Mouse (Mus musculus) activated CD4-positive, CD25-positive, alpha-beta regulatory T cell, adult 4 months (primary cell): ENCODE data around the gene Iqch. TPM values are rescaled to one million over a fixed set of nuclear protein-coding genes. Genes with fewer than 3 reads are reported as not detected.
A peak's percentile ranks its signal among the peaks of the same experiment; 100 is the strongest.

Source experiments
- ATAC-seq: one replicate; pipeline ENCODE4 v1.8.0; 2017
- polyA plus RNA-seq, 2 experiments: library from polyadenylated mRNA; unstranded; fragments of 100-300 nt; shearing (Covaris generic); gene quantifications; one replicate each; pipeline ENCODE4 v1.2.1; 2017

Gene Iqch
- polyA plus RNA-seq, result not detected

- peak; percentile 98 for ATAC-seq
Measured at GRCm38 (mm10) chr9:63602043-63602939, at the start of gene Iqch, which contains the start of gene Aagab. Gene Iqch (minus strand): TSS chr9:63602493. Gene Aagab (plus strand): TSS chr9:63602660.

DNA sequence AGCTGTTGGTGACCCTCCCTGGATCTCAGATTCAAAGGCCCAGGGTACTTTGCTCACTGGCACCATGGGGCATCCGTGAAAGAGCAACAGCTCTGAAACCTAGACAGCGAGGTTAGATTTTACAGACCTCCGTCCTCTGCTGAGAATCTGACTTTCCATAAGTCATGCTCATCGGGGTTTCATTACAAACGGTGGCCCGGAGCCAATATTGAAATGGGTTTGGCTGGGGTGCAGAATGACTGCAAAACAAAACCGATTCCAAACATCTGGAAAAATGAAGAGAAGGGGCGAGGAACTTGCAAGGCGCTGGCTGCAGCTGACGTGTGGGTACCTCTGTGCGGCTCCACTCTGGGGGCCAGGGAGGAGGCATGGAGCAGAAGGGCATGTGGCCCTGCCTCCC, 49.3 kb upstream of the Iqch start:
- ATAC-seq, result no peak

- no peak for ATAC-seq
Measured at GRCm38 (mm10) chr9:63650905-63651304, 48.6 kb upstream of the Iqch start.

- no peak for ATAC-seq
Measured at GRCm38 (mm10) chr9:63649841-63650545, 47.7 kb upstream of the Iqch start.

GRCm38 (mm10) chr9:63648520-63648918, 46.2 kb upstream of the Iqch start:
- no peak for ATAC-seq

GRCm38 (mm10) chr9:63647581-63648519, 45.6 kb upstream of the Iqch start:
- ATAC-seq, result no peak

DNA sequence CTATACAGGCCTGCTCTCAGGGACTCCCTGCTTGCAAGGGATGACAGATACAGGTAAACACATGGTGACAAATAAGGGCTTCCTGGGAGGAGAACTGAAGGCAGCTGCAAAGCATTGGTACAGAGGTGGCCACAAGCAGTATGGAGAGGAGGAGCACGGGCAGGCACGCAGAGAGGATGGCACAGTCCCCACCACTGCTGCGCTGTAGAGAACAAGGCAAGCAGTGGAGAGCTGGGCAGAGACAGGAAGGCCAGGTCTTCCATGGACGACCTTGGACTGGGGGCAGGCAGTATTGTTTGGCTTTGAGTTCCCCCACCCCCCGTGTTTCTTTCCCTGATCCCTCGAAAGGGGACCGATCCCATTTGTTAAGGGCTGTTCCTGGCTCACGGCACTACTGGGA, 42.8 kb upstream of the Iqch start:
- ATAC-seq, result no peak

DNA sequence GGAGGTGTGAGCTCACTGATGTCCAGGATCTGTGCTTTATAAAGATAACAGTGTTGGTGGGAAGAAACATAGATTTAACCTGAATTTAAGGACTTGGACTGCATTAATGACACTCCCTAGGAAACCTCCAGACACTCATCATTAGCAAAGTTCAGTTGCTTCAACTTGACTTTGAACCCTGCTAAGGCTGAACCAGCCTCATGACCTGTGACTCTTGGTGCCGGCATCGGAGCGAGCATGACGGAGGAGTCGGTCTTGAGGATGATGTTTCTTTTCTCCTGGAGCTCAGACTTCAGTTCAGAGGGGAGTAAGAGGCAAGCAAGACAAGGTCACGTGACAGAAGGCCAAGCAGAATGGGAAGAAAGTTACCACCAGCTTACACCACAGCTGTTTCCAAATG, 41.7 kb upstream of the Iqch start:
- no peak for ATAC-seq

DNA sequence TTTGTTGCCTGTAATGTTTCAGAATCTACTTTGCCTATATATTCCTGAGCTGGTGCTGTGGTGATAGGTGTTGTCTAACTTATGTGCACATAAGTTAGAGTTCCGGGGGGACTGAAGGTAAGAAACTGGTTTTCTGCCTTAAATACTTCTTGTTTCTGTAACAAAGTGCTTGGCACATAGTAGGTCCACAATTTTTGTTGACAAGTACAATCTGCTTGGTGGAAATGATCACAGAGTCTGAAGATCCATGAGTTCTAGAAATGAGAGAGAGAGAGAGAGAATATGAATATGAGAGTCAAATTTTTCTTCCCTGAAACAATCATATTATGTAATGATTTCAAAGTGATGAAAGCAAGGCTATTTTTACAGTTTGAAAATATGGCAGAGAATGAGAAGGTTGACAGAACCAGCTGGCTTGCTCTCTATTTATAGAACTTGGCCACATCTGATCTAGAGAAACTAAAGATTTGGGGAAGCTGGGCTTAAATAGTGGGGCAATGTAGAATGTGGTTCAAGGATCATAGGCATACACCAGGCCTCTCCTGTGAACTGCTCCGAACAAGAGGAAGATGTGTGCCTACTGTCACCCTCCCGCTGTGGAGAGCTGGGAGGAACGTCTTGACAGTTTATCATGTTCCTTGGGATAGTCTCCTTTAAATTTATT, 39.8 kb upstream of the Iqch start:
- ATAC-seq, result no peak

GRCm38 (mm10) chr9:63636113-63636512, 33.8 kb upstream of the Iqch start:
- no peak for ATAC-seq

- ATAC-seq, result no peak
Measured at GRCm38 (mm10) chr9:63633334-63633733, 31.0 kb upstream of the Iqch start.

DNA sequence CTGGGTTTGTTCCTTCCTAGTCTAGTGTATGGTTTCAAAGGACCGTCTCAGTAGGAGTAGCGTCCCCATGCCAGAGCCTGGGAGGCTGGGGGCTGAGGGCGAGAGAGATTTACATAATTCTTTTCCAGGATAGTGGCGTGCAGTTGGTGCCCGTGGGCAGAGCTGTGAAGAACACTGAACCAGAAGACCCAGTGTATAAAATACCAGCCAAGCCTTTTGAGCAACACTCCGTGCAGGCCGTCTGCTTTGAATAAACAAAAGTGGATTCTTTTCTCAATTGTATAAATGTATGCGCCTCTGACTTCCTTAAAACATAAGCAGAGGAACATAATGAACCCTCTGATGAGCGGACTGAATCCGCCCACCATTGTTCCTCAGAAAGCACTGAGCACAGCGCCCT, 30.6 kb upstream of the Iqch start:
- no peak for ATAC-seq

DNA sequence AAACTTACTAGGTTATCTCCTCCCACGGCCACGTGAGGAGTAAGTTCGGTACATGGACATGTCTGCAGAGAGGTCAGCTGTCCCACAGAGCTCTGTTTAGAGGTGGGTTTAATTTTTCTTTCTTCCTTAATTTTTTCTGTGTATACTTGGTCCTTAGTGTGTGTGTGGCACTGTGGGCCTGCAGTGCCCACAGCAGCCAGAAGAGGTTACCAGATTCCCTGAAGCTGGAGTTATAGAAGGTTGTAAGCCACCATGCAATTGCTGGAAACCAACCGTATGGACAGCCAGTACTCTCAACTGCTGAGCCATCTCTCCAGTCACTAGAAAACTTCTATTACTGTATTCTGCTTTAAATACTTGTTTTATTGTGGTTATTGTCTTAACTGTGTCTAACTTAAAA, 29.8 kb upstream of the Iqch start:
- ATAC-seq, result no peak

DNA sequence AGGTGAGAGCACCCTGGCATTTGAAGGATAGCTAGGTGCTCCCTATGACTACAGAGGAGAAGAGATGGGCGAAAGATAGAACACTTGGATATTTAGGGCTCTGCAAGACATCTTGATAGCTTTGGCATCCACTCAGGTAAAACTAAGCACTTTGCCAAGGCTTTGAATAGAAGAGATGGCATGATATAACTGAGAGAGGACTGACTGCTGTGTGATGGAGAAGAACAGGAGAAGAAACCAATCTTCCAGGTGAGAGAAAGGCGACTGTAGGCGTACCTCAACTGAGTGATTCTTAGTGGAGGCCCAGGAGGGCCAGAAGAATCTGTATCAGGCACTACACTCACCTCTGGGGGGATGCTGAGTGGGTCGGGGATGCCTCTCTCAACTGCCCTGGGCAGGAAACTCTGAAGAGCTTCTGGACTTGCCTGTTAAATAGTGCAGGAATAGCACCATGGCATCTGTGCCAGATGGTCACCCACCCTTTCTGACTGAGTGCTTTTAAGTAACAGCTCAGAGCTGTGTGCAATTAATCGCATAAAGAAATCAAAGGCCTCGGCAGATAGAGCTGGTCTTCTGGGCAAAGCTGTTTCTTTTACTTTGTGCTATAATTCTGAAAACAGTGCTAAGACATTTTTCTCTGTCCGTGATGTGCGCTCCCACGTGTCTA, 22.9 kb upstream of the Iqch start:
- no peak for ATAC-seq

GRCm38 (mm10) chr9:63623895-63624569, 21.7 kb upstream of the Iqch start:
- no peak for ATAC-seq

DNA sequence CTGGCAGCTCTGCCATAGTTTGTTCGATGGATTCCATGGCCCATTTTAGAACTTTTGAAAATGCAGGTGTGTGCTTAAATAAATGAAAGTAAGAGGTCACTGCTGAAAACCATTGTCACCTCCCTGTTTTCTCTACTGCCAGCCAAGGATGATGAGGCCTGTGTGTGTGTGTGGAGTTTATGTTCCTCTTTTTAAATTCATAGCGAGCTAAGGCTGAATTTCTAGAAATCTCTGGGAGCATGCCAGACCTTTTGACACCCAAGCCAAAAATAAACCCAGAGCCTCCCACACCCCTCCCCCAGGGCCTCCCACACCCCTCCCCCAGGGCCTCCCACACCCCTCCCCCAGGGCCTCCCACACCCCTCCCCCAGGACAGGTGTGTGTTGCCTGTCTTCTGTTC, 15.7 kb upstream of the Iqch start:
- no peak for ATAC-seq

DNA sequence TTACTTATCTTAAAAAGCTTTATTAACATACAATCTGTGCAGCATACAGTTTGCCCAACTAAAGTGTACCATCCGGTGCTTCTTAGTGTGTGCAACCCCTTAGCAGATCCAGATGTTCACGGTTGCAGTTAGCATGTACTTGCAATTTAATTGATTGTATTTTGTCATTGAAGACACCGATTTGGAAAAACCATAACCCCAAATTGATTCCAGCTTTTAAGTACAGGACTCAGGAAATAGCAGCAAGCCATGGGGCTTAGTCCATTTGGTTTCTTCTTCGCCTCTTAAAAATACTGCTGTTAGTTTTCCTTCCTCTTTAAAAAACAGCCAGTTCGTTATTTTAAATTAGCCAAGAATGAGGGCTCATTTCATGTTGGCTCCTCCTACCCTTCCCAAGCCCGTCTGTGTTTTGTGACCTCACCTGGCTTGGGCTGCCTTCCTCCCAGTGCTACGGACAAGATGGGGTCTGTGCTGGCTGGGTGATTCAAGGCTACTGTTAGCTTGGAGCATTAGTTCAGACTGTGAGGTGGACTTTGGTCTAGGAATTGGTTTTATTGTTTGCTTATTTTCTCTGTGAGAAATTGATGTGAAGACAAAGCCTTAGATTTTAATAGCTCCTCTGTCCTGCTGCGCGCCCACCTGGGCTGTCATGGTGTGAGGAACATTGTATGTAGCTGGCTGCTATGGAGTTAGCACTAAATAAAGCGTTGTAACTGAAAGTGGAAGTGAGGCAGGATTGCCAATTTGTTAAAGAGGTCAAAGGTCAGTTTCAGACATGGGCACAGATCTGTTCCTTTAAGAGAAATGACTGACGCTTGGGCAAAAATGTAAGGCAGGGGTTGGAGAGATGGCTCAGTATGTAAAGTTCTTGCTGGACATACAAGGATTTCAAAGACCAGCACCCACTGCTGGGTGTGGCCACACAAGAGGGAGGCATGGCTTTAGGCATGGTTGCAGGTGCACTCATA, 12.0 kb upstream of the Iqch start:
- ATAC-seq, result no peak

DNA sequence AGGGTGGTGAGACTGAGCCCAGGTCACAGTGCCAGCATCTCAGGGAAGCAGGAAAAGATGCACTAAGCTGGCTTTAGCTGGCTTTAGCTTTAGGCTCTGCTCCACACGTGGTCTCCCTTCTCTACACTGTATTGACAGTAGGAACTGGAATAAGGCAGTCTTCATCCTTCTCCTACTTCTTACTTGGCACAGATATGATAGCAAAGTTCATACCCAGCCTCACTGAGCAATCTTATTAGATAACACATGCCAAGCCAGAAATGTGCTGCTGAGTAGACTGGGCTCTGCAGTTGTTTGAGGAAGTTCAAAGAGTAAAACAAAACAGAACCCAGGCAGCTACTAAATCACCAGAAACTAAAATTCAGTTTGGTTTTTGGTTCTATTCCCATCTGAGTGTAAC, 11.3 kb upstream of the Iqch start:
- no peak for ATAC-seq

DNA sequence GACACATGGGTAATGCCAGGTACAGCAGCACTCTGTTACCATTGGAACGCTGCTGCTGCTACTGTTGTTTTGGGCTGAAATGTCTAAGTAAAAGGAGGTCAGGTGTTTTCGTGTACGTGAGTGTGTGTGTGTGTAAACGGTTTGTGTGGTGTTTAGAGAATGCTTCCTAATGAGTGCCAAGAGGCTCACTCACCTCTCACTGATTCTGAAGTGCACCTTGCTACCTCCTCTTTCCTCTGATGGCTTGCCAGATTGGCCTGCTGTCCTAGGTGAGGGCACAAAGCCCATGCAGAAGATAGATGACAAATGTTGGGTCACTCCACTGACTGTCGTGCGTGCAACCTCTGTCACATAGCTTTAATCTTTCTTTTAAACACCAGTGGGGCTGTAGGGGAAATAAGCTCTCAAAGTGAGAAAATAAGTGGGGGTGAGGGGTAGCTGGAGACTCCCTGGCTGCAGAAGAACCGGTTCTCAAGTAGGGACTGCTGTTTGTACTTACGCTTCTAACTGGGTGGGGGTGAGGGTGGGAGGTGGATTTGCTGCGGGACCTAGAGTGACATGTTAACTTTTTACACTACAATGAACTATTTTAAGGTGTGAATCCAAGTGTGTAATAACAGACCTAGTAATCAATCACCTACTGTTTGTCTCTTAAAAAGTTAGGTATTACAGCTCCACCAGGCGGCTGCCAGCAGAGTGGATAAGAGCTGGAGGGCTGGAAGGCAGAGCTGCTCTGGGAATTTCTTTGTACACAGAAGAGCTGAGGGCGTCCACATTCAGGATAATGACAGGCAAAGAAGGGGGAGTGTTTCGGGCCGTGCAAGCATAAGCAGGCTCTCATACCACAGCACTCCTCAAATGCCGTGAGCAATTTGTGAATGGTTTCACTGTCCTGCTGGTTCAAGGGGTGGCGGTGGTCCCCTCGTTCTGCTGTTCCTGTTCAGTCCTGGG, 10.5 kb upstream of the Iqch start:
- ATAC-seq, result no peak
